Mouse (Mus musculus) spleen, adult 2 months (tissue): ENCODE data around the gene Gpr156. TPM values are rescaled to one million over a fixed set of nuclear protein-coding genes. Genes with fewer than 3 reads are reported as not detected.
"Not testable (repeated sequence)": the region's sequence is repeated elsewhere in the genome, so short reads cannot be mapped to it uniquely, and the experiment has no call there.

Experiments
- DNase-seq, 2 experiments: peaks; one replicate each; pipeline versions ENCODE4 v3.0.0 to v3.0.0-alpha.2; 2012 to 2021; ENCODE audit warnings: low spot score in 2 of 2, low read depth in 1 of 2
- H3K27ac ChIP-seq: fragments of 200-500 bp; 2 replicates; pipeline ENCODE4 v1.5.1; 2012; ENCODE audit warnings: low read length, inconsistent platforms; ENCODE audit not compliant: insufficient read depth
- H3K27me3 ChIP-seq: fragments of 200-500 bp; 2 replicates; pipeline ENCODE4 v1.6.1; 2012; ENCODE audit warnings: mild to moderate bottlenecking, moderate library complexity, low read length, inconsistent platforms; ENCODE audit not compliant: control insufficient read depth, insufficient read depth
- H3K36me3 ChIP-seq: fragments of 200-500 bp; 2 replicates; pipeline ENCODE4 v1.6.1; 2012; ENCODE audit warnings: mild to moderate bottlenecking, low read length, inconsistent platforms; ENCODE audit not compliant: control insufficient read depth, insufficient read depth
- H3K4me1 ChIP-seq: fragments of 200-500 bp; 2 replicates; pipeline ENCODE4 v1.6.1; 2011; ENCODE audit warnings: inconsistent platforms; ENCODE audit not compliant: control insufficient read depth, insufficient read depth, insufficient read length
- H3K4me3 ChIP-seq: fragments of 200-500 bp; 2 replicates; pipeline ENCODE4 v1.5.1; 2011; ENCODE audit warnings: mild to moderate bottlenecking, inconsistent platforms; ENCODE audit not compliant: insufficient read depth, insufficient read length; ENCODE audit errors: extremely low read depth
- CTCF ChIP-seq: fragments of 200-500 bp; IDR thresholded peaks from 2 replicates; pipeline ENCODE4 v1.5.1; 2011; ENCODE audit warnings: mild to moderate bottlenecking, inconsistent platforms; ENCODE audit not compliant: insufficient read depth, insufficient read length, insufficient replicate concordance; ENCODE audit errors: extremely low read depth
- POLR2A ChIP-seq: fragments of 200-500 bp; IDR thresholded peaks from 2 replicates; pipeline ENCODE4 v1.6.1; 2011; ENCODE audit warnings: low read depth, low read length, inconsistent platforms
- WGBS: fragments of 180-500 bp; shearing (Covaris S2); methylation state at CpG from one replicate; pipeline ENCODE4 v1.1.7; 2018; 5-methylcytosine and 5-hydroxymethylcytosine counted together
- polyA plus RNA-seq: library from polyadenylated mRNA; depleted of rRNA; stranded (reverse); fragments of >200 nt; gene quantifications from 2 replicates; pipeline ENCODE4 v1.2.3, GENCODE M21; 2012

The Gpr156 gene
- polyA plus RNA-seq, 1 experiment, result 0.69 TPM

GRCm38 (mm10) chr16:38012891-38013290, 96.6 kb downstream of the Gpr156 start:
- H3K27ac ChIP-seq, result no peak overlapping the region
- 70% methylated on average over 4 of the region's 4 CpGs for WGBS
- H3K36me3 ChIP-seq, result no peaks in the 10 kb centered on the region
- TF ChIP-seq POLR2A (no peak), CTCF (no peak)
- no peaks in the 10 kb centered on the region for H3K4me1 ChIP-seq
- no peak for DNase-seq
- H3K4me3 ChIP-seq, result no peak overlapping the region
- H3K27me3 ChIP-seq, result no peaks in the 10 kb centered on the region

- H3K27me3 ChIP-seq, result no peaks in the 10 kb centered on the region
- TF ChIP-seq CTCF (no peak), POLR2A (no peak)
- DNase-seq, result no peak
Observed at GRCm38 (mm10) chr16:38014951-38015350, 98.7 kb downstream of the Gpr156 start.

GRCm38 (mm10) chr16:38016928-38017524, 100.7 kb downstream of the Gpr156 start:
- TF ChIP-seq CTCF, result no peak
- no peak for TF ChIP-seq POLR2A
- no peaks in the 10 kb centered on the region for H3K27me3 ChIP-seq
- H3K27ac ChIP-seq, result no peak overlapping the region
- no peak overlapping the region for H3K4me3 ChIP-seq
- no peaks in the 10 kb centered on the region for H3K36me3 ChIP-seq
- 89% methylated on average over 8 of the region's 8 CpGs for WGBS
- H3K4me1 ChIP-seq, result no peaks in the 10 kb centered on the region
- no peak for DNase-seq

More at GRCm38 (mm10) chr16:38014951-38015350, 98.7 kb downstream of the Gpr156 start:
- Histone ChIP-seq H3K27ac (no peak overlapping the region), H3K4me3 (no peak overlapping the region), H3K4me1 (no peaks in the 10 kb centered on the region), H3K36me3 (no peaks in the 10 kb centered on the region)
- 87% methylated on average over 4 of the region's 4 CpGs for WGBS

GRCm38 (mm10) chr16:38017958-38018376, 101.7 kb downstream of the Gpr156 start:
- Histone ChIP-seq H3K36me3 (no peaks in the 10 kb centered on the region), H3K27ac (no peak overlapping the region), H3K4me1 (no peaks in the 10 kb centered on the region), H3K27me3 (no peaks in the 10 kb centered on the region), H3K4me3 (no peak overlapping the region)
- WGBS, result 64% methylated on average over 4 of the region's 4 CpGs
- no peak for DNase-seq
- TF ChIP-seq CTCF, result no peak
- TF ChIP-seq POLR2A, result no peak

GRCm38 (mm10) chr16:38032644-38033043, 116.3 kb downstream of the Gpr156 start:
- Histone ChIP-seq H3K27me3 (no peaks in the 10 kb centered on the region), H3K4me1 (no peaks in the 10 kb centered on the region), H3K27ac (no peak overlapping the region), H3K4me3 (no peak overlapping the region), H3K36me3 (no peaks in the 10 kb centered on the region)
- WGBS, result 90% methylated on average over 9 of the region's 9 CpGs
- TF ChIP-seq POLR2A (no peak), CTCF (no peak)
- DNase-seq, result no peak

GRCm38 (mm10) chr16:38033071-38033470, 116.8 kb downstream of the Gpr156 start:
- Histone ChIP-seq H3K4me3 (no peak overlapping the region), H3K27ac (no peak overlapping the region), H3K36me3 (no peaks in the 10 kb centered on the region), H3K4me1 (no peaks in the 10 kb centered on the region), H3K27me3 (no peaks in the 10 kb centered on the region)
- DNase-seq, result no peak
- TF ChIP-seq CTCF, result no peak
- TF ChIP-seq POLR2A, result no peak
- 90% methylated on average over 5 of the region's 5 CpGs for WGBS

- DNase-seq, H3K4me3 ChIP-seq, H3K27me3 ChIP-seq, H3K36me3 ChIP-seq, H3K4me1 ChIP-seq, H3K27ac ChIP-seq: not testable (repeated sequence)
- WGBS, result 83% methylated on average over 4 of the region's 4 CpGs
Observed at GRCm38 (mm10) chr16:38038101-38038500, 121.8 kb downstream of the Gpr156 start.
